Mouse (Mus musculus) brain, embryonic 14.5 days (tissue): ENCODE measurements around the gene Dnah17. TPM values are rescaled to one million over a fixed set of nuclear protein-coding genes. Genes with fewer than 3 reads are reported as not detected.
A peak's percentile ranks its signal among the peaks of the same experiment; 100 is the strongest.

Source experiments
- DNase-seq: peaks from one replicate; pipeline ENCODE4 v3.0.0-alpha.2; 2011; ENCODE audit warnings: low read depth
- CTCF ChIP-seq: fragments of 200-500 bp; IDR thresholded peaks from 2 replicates; pipeline ENCODE4 v1.5.1; 2012; ENCODE audit warnings: inconsistent platforms, mild to moderate bottlenecking, moderate library complexity, borderline replicate concordance; ENCODE audit not compliant: insufficient read depth, insufficient read length; ENCODE audit errors: extremely low read depth
- POLR2A ChIP-seq: fragments of 200-500 bp; IDR thresholded peaks from 2 replicates; pipeline ENCODE4 v1.6.1; 2012; ENCODE audit warnings: mild to moderate bottlenecking, inconsistent platforms, borderline replicate concordance; ENCODE audit not compliant: poor library complexity, insufficient read depth, insufficient read length, severe bottlenecking; ENCODE audit errors: extremely low read depth
- polyA plus RNA-seq: library from polyadenylated mRNA; depleted of rRNA; stranded (reverse); fragments of >200 nt; gene quantifications from 2 replicates; pipeline ENCODE4 v1.2.3, GENCODE M21; 2012

The Dnah17 gene
- polyA plus RNA-seq, 1 experiment, result 0.19 TPM

DNA sequence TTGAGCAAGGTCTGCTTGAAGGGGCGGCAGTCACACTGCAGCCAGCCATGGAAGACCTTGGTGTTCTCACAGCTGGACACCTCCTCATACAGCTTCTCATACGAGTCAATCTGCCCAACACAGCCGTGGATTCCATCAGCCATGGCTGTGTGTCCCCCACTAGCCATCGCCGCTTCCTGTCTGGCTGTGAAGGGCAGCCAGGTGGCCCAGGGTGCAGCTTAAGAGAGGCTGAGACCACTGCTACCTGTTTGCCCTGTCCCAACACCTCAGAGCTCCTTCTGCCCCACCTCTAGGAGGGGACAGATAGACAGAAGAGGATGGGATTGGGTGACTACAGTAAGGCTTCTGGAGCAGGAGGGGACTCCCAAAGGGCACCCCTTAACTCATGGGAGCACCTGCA is 27.1 kb downstream of the Dnah17 start:
- no peak for TF ChIP-seq POLR2A
- TF ChIP-seq CTCF, result no peak
- no peak for DNase-seq

DNA sequence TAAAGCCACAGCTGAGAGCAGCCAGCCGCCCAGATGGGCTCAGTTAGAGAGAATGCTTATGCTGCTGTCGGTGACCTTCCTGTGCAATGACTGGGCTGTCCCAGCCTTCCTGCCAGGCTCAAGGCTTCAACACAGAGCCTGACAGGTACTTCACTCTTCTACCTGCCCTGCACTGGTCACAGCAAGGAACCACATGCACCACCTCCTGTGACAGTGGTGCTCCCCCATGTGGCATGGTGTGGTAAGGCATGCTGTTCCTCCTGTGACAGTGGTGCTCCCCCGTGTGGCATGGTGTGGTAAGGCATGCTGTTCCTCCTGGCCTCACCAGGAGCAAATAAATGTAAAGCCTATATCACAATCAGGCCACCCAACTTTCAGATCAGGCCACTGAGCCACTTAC is 27.6 kb downstream of the Dnah17 start:
- TF ChIP-seq CTCF (peak; percentile 100), POLR2A (no peak)
- peak; percentile 77 for DNase-seq

DNA sequence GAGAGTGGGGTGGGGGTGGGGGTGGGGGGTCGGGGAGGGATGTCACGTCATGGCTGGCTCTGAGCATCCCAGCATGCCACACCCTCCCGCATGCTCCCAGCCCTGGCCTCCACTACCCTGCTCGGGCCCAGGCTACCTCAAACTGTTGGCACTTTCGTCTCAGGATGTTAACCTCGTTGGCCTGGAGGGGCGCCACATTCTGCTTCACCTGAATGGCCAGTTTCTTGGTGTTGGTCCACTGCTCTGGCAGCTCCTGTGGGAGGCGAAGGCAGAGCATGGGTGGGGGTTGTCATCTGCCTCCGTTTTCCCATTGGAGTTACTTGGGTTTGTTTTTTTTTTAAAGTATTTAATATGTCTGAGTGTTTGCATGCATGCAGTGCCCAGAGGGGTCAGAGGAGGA is 29.3 kb downstream of the Dnah17 start:
- TF ChIP-seq POLR2A (no peak), CTCF (no peak)
- DNase-seq, result no peak

DNA sequence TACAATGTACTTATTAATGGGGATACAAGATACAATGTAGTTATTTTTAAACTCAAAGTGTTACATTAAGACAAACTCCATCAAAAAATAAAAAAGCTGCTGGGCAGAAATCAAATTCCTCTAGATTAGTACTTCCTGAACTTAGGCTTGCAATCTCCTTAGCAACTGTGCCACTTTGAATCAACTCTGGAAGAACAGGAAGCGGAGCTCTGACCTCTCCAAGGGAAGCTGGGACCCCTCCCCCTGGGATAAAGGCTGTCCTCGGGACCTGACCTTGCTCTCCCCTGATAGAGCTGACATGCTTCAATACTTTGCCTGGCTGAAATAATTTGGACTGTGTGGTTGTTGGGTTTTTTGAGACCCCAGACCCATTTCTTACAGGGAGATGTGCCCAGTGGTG is 33.7 kb downstream of the Dnah17 start:
- TF ChIP-seq POLR2A, result no peak
- TF ChIP-seq CTCF, result no peak

DNA sequence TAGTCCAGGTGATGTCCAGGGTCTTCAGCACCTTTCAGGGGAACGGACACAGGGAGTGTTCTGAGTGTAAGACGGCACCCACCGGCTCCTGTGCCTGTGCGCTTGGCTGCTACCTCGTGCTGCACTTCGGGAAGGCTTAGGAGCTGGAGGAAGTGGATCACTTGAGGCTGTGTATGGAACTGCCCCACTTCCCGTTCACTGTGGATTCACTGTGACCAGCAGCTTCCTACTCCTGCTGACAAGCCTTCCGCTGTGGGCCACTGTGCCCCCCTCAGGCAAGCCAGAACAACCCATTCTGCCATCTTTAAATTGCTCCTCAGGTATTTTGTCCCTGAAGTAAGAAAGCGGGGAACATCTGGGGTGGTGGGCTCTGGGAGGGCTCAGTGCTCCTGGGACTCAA is 35.4 kb downstream of the Dnah17 start:
- DNase-seq, result no peak
- TF ChIP-seq POLR2A (no peak), CTCF (no peak)

More for the DNA sequence above, 33.7 kb downstream of the Dnah17 start:
- DNase-seq, result no peak

DNA sequence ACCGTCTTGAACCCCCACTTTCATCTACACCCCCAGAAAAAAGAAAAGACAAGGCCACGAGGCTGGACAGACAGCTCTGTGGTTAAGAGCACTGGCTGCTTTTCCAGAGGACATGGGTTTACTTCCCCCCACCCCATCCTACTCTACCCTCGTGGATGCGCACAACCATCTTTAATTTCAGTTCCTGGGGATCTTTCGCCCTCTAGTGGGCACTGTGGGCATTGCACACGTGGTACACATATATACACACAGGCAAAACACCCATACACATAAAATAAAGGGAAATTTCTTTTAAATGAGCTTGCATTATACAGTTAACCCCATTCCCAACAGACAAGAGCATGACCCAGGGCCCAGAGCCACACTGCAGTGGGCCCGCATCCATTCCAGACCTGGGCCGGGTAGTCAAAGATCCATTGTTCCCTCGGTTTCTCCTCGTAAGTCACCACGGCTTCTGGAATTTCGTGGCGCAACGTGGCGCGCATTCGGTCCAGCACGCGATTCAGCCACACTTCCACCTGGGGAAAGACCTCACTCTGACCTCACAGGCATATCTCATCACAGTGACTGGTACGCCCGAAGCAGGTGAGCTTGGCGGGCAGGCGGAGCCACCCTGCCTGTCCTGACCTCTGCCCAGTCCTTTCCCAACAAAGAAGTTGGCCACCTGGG is 39.3 kb downstream of the Dnah17 start:
- TF ChIP-seq POLR2A, result no peak
- TF ChIP-seq CTCF, result peak; percentile 62
- no peak for DNase-seq

DNA sequence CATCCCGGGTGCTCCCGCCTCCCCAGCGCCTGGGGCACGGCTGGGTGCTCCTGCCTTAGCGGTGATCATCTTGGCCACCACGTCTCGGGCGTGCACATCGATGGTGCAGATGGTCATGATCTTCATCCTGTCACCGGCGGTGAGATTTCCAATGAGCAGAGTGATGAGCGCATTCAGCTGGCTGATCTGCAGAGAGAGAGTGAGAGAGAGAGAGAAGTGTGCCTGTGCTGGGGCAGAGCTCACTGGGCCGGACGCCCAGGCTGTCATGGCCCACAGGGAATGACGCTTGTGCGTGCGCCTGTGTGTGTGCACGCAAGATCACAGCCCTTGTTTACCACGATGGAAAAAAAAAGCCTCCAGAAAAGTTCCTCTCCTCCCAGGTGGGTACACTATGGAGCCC is 41.5 kb downstream of the Dnah17 start:
- TF ChIP-seq CTCF, result no peak
- no peak for TF ChIP-seq POLR2A
- no peak for DNase-seq

DNA sequence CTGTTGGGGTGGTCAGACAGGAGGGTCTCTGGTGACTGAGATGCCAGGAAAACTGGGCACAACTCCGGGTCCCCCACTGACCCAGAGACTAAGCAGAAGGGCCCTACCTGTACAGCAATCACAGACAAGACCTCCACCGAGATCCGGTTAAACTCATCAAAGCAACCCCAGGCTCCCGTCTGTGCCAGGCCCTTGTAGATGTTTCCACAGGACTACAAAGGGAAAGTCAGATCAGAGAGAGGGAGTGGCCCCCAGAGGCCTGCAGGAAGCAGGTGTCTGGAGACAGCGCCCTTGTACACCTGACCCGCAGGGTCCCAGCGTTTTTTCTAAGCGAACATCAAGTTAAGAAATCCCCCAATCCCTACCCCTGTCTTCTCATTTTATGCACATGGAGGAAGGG is 44.5 kb downstream of the Dnah17 start:
- no peak for DNase-seq
- TF ChIP-seq POLR2A, result no peak
- TF ChIP-seq CTCF, result no peak

DNA sequence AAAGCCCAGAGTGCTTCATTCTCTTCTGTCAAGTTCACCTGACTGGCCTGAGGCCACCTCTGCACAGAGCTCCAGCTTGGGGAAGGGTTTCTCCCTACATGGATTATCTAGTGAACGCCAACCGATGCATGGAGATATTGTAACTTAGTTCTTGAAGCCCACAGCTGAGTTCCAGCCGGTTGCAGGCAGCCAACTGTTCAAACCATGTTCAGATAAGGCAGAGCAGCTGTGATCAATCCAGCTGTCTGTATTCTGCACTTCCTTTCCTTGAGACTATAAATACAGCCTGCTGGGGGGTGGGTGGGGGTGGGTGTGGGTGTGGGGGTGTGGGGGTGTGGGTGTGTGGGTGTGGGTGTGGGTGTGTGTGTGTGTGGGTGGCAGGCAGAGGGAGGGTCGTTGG is 45.3 kb downstream of the Dnah17 start:
- DNase-seq, result no peak
- TF ChIP-seq POLR2A (no peak), CTCF (no peak)

DNA sequence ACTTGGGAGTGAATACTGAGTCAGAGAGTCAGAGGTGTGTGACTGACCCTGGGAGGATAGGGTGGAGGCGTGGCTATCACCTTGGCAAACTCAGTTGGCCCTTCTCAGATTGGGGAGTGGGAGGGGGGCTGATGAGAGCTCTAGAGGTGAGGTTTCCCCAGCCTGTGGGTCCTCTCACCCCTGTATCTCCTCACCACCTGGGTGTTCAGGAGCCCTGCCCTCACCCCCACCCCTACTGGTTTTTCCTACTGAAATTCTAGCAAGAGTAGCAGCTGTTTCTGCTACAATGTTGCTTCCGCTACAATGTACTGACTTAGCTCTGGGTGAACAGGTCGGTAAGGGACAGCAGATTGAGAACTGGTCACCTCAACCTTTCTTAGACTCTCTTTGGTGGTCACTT is 46.2 kb downstream of the Dnah17 start:
- DNase-seq, result no peak
- TF ChIP-seq POLR2A (no peak), CTCF (no peak)

DNA sequence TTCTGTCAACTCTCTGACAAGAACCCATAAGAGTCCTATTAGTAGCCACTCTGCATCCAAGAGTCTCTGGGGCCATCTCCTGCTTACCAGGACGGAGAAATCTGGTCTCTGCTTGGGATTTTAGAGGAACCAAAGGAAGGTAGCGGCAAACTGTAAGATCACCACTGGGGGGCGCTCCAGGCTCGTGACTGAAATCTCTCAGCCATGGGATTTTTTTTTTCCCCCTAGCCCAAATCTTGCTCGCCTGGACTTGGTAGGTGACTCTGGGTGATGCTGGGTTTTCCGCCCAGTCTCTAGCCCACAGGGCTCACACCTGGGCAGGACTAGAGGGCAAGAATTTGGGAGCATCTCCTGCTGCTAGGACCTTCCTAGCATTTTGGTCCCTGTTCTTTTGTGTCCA is 46.6 kb downstream of the Dnah17 start:
- DNase-seq, result peak; percentile 69
- peak; percentile 87 for TF ChIP-seq CTCF
- TF ChIP-seq POLR2A, result no peak

DNA sequence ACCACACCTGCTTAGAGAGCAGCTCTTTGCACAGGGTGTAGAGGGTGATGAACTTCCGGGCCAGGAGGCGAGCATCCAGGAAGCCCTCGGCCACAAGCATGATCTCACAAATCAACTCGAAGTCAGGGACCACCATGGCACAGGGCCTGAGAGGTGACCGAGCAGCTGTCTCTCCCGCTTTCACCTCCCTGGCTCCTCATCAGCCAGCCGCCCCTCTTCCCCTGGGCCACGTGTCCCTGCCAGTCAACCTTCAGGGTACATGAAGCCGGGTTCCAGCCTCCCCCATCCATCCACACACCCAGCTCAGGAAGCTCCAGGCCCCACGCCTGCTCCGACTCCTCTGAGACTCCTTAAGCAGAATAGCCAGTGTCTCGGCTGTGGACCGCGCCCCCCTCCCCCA is 48.1 kb downstream of the Dnah17 start:
- TF ChIP-seq POLR2A, result no peak
- no peak for DNase-seq

DNA sequence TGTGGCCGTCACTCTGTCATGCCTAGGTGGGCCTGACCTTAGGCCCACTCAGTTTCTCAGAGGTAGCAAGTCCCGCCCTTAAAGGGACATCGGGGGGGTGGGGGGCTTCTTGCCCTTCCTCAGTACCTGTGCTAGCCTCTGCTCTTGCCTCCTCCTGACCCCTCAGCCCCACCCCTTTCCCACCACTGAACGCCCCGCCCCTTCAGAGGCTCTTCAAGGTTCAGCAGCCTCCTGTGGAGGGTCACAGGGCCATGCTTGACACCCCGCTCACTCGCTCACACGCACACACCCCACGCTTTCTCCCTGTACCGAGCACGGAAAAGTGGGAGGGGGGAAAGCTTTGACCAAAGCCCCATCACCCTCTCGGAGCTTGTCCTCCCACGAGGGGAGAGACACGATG is 50.7 kb downstream of the Dnah17 start:
- TF ChIP-seq CTCF (no peak), POLR2A (no peak)
- DNase-seq, result no peak

DNA sequence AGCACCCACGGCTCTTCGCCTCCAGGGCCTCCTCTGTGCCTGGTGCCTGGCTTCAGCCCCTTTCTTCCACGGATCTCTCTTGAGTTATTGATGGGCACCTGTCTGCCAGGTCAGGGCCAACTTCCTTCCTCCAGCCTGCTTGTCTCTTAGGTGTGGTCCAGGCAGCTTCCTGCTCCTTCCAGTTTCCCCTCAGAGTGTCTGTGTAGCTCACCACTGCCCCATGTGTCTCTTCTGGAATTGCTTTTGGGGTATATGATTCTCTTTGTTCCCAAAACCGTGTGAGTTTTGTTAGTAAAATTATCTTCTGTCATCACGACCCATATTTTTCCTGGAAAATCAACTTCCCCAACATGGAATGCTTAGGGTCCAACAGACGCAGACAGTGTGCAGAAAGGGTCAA is 53.5 kb downstream of the Dnah17 start:
- DNase-seq, result no peak
- no peak for TF ChIP-seq POLR2A
- TF ChIP-seq CTCF, result no peak
